Mouse (Mus musculus) lung, embryonic 16.5 days (tissue): ENCODE data around the gene Safb2. TPM values are rescaled to one million over a fixed set of nuclear protein-coding genes. Genes with fewer than 3 reads are reported as not detected.
A peak's percentile ranks its signal among the peaks of the same experiment; 100 is the strongest.

Experiments used
- ATAC-seq: fragments of 200-750 bp; cut with Nextera tagmentation; 2 replicates; pipeline ENCODE4 v1.8.0; 2017; ENCODE audit warnings: low read depth, mild to moderate bottlenecking, moderate library complexity
- H3K27ac ChIP-seq: fragments of 300-500 bp; sonication (generic); 2 replicates; pipeline ENCODE4 v1.5.1; 2014; ENCODE audit warnings: mild to moderate bottlenecking, control low read depth, low read length
- H3K27me3 ChIP-seq: fragments of 300-500 bp; sonication (generic); 2 replicates; pipeline ENCODE4 v1.6.1; 2014; ENCODE audit warnings: low read depth, low read length, mixed read lengths; ENCODE audit not compliant: control insufficient read depth, insufficient read depth
- H3K36me3 ChIP-seq: fragments of 300-500 bp; sonication (generic); 2 replicates; pipeline ENCODE4 v1.6.1; 2014; ENCODE audit warnings: low read length; ENCODE audit not compliant: control insufficient read depth, insufficient read depth
- H3K4me1 ChIP-seq: fragments of 300-500 bp; sonication (generic); replicated peaks from 2 replicates; pipeline ENCODE4 v1.6.1; 2014; ENCODE audit warnings: low read length, mixed read lengths; ENCODE audit not compliant: control insufficient read depth, insufficient read depth
- H3K4me2 ChIP-seq: fragments of 300-500 bp; sonication (generic); 2 replicates; pipeline ENCODE4 v1.6.1; 2014; ENCODE audit warnings: low read depth, low read length, control low read depth
- H3K4me3 ChIP-seq: fragments of 300-500 bp; sonication (generic); 2 replicates; pipeline ENCODE4 v1.5.1; 2014; ENCODE audit warnings: mild to moderate bottlenecking, low read length, control low read depth
- H3K9ac ChIP-seq: fragments of 300-500 bp; sonication (generic); 2 replicates; pipeline ENCODE4 v1.6.1; 2014; ENCODE audit warnings: low read length, control low read depth
- H3K9me3 ChIP-seq: fragments of 300-500 bp; sonication (generic); 2 replicates; pipeline ENCODE4 v1.6.1; 2016; ENCODE audit warnings: low read length; ENCODE audit not compliant: control insufficient read depth
- WGBS: fragments of 180-500 bp; shearing (Covaris S2); extraction: QIAGEN DNeasy Blood & Tissue Kit; methylation state at CpG from one replicate; pipeline ENCODE4 v1.1.7; 2014; 5-methylcytosine and 5-hydroxymethylcytosine counted together
- polyA plus RNA-seq: library from polyadenylated mRNA; unstranded; fragments of >200 nt; fragmentation: Nextera tagmentation; extraction: Ambion mirVana; gene quantifications from 2 replicates; pipeline ENCODE4 v1.2.1, GENCODE M21; 2015

Safb2 gene
- polyA plus RNA-seq, 1 experiment from 2014 or later: 74.8 TPM

DNA sequence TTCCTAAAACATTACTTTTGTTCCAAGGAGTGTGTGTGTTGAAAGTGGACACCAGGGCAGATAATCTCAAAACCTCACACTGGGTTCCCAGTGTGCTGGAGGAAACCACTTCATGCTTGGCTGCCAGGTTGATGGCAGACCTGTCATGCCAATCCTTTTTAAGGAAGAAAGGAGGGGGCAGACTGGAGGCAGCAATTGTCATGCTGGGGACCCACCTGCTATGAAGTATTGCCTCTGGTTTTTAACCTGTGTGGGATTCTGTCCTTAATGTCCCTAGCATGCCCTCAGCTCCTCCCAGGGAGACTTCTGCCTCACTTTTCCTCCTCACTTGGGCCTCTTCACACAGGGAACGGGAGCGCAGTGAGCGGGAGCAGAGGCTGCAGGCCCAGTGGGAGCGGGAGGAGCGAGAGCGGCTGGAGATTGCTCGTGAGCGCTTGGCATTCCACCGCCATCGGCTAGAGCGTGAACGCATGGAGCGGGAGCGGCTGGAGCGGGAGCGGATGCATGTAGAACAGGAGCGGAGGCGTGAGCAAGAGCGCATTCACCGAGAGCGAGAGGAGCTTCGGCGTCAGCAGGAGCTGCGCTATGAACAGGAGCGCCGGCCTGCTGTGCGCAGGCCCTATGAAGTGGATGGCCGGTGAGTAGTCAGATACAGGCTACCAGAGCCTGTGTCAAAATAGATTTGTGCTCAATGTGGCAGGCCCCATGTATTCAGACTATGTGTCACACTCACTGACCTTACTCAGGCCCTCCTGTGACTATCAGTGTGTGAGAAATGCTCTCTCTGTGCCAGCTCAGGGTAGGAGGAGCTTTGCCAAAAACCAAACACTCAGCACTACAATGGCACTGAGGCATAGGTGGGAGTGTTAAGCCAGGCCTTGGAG, 19.0 kb upstream of the Safb2 start:
- H3K27ac ChIP-seq: no peak overlapping the region
- H3K4me1 ChIP-seq: peaks cover 5% of the 10 kb centered on the region
- no peak overlapping the region for H3K9ac ChIP-seq
- WGBS: 92% methylated on average over 28 of the region's 28 CpGs
- H3K27me3 ChIP-seq: no peaks in the 10 kb centered on the region
- H3K4me3 ChIP-seq: no peak overlapping the region
- no peak for ATAC-seq
- H3K9me3 ChIP-seq: no peaks in the 10 kb centered on the region
- peaks cover 77% of the 10 kb centered on the region for H3K36me3 ChIP-seq
- no peak overlapping the region for H3K4me2 ChIP-seq

DNA sequence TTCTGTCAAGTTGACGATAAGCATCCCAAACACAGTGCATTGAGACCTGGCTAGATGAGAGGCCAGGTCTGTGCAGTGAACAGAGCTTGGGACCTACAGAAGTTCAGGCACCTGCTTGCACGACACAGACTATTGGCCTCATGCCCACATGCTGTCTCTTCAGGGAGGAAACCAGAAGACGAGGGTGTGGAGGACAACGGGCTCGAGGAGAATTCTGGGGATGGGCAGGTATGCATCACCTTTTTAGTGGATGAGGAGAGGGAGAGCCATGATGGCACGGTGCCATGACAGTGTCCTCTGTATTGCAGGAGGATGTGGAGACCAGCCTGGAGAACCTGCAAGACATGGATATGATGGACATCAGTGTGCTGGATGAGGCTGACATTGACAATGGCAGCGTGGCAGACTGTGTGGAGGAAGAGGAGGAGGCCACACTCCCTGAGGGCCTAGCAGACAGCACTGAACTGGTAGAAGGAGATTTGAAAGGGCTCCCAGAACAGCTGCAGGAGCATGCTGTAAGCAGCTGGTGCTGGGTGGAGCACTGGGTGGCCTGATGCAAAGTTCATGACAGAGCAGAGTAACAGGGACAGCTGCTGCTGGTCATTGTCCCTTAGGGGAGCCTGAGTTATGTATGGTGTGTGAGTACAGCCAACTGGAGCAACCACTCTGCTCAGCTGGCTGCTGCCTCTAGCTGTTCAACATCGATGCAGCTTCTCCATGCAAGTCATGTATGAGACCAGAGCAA, 9.3 kb upstream of the Safb2 start:
- Histone ChIP-seq H3K9me3 (no peaks in the 10 kb centered on the region), H3K27me3 (no peaks in the 10 kb centered on the region), H3K4me1 (no peaks in the 10 kb centered on the region), H3K9ac (0 out of 2 replicates have a peak overlapping the region, but pooled peaks have one; percentile 7), H3K27ac (no peak overlapping the region), H3K4me2 (no peak overlapping the region), H3K4me3 (no peak overlapping the region), H3K36me3 (peaks cover 72% of the 10 kb centered on the region)
- 0 out of 2 replicates have a peak, but pooled peaks have one; percentile 24 for ATAC-seq
- 82% methylated on average over 8 of the region's 8 CpGs for WGBS

DNA sequence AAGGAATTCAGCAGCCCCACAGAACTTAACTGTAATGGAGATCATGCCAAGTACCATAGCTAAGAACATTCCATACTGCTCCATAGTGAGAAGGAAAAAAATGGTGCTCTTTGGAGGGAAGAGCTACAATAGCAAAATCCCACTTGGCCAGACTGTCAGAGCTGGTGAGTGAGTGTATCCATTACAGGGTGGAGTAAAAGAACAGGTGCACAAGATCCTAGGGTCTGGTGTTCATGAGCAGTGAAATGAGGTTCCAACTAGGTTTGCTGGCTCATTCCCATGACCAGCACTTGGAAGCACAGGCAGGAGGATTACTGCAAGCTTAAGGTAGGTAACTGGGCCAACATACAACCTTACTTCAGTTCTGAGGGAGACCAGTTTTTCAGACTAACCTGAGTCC, 8.2 kb upstream of the Safb2 start:
- no peak for ATAC-seq
- no peaks in the 10 kb centered on the region for H3K9me3 ChIP-seq
- H3K27ac ChIP-seq: no peak overlapping the region
- H3K27me3 ChIP-seq: no peaks in the 10 kb centered on the region
- H3K9ac ChIP-seq: no peak overlapping the region
- H3K4me1 ChIP-seq: no peaks in the 10 kb centered on the region
- H3K4me2 ChIP-seq: no peak overlapping the region
- H3K36me3 ChIP-seq: peaks cover 74% of the 10 kb centered on the region
- no peak overlapping the region for H3K4me3 ChIP-seq

- Histone ChIP-seq H3K4me2 (no peak overlapping the region), H3K9me3 (no peaks in the 10 kb centered on the region), H3K4me1 (peaks cover 13% of the 10 kb centered on the region), H3K27me3 (no peaks in the 10 kb centered on the region), H3K4me3 (no peak overlapping the region), H3K36me3 (peaks cover 40% of the 10 kb centered on the region), H3K9ac (no peak overlapping the region), H3K27ac (no peak overlapping the region)
- WGBS: 93% methylated on average over 4 of the region's 4 CpGs
- no peak for ATAC-seq
Observed at GRCm38 (mm10) chr17:56588921-56589320, 4.5 kb upstream of the Safb2 start.

GRCm38 (mm10) chr17:56587773-56588172, 3.4 kb upstream of the Safb2 start:
- no peak overlapping the region for H3K4me2 ChIP-seq
- H3K4me3 ChIP-seq: no peak overlapping the region
- no peaks in the 10 kb centered on the region for H3K9me3 ChIP-seq
- H3K9ac ChIP-seq: no peak overlapping the region
- ATAC-seq: no peak
- no peaks in the 10 kb centered on the region for H3K27me3 ChIP-seq
- H3K4me1 ChIP-seq: peaks cover 20% of the 10 kb centered on the region
- H3K27ac ChIP-seq: no peak overlapping the region
- WGBS: 65% methylated on average over 1 of the region's 1 CpGs
- H3K36me3 ChIP-seq: peaks cover 31% of the 10 kb centered on the region

GRCm38 (mm10) chr17:56585171-56585821, 911 bp upstream of the Safb2 start:
- Histone ChIP-seq H3K27me3 (no peaks in the 10 kb centered on the region), H3K27ac (peak overlapping the region; percentile 94), H3K9me3 (no peaks in the 10 kb centered on the region), H3K4me2 (peak overlapping the region; percentile 85), H3K36me3 (peaks cover 38% of the 10 kb centered on the region), H3K4me3 (peak overlapping the region; percentile 97), H3K9ac (peak overlapping the region; percentile 96), H3K4me1 (peaks cover 30% of the 10 kb centered on the region)
- ATAC-seq: peak; percentile 12
- WGBS: under 1% methylated on average over 60 of the region's 61 CpGs

- WGBS: 1% methylated on average over 33 of the region's 33 CpGs
- no peaks in the 10 kb centered on the region for H3K9me3 ChIP-seq
- peaks cover 30% of the 10 kb centered on the region for H3K4me1 ChIP-seq
- peak overlapping the region; percentile 71 for H3K4me2 ChIP-seq
- peak overlapping the region; percentile 98 for H3K4me3 ChIP-seq
- peaks cover 37% of the 10 kb centered on the region for H3K36me3 ChIP-seq
- H3K9ac ChIP-seq: peak overlapping the region; percentile 96
- ATAC-seq: no peak
- H3K27ac ChIP-seq: peak overlapping the region; percentile 97
- H3K27me3 ChIP-seq: no peaks in the 10 kb centered on the region
Observed at GRCm38 (mm10) chr17:56583611-56584256, 651 bp downstream of the Safb2 start.

DNA sequence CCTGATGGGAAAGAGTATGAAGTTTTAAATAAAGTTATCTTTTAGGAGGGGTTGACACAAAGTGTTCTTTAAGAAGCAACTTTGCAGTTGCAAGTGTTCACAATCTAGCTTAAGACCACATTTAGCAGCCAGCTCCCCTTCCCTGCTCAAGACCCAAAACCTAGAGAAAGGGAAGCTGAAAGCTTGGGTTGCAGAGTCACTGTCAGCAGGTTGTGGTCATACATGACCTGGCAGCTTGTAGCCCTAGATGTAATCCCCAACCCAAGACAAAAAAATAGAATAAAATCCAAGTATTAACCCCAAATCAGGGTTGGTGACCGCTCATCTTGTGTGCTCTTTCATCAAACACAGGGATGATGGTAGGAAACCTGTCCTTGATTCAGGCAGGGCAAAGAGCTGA, 1.3 kb downstream of the Safb2 start:
- 70% methylated on average over 1 of the region's 1 CpGs for WGBS

More for the DNA sequence above, 1.3 kb downstream of the Safb2 start:
- Histone ChIP-seq H3K36me3 (peaks cover 38% of the 10 kb centered on the region), H3K4me3 (peak overlapping the region; percentile 98), H3K9ac (peak overlapping the region; percentile 96), H3K27me3 (no peaks in the 10 kb centered on the region), H3K9me3 (no peaks in the 10 kb centered on the region), H3K27ac (no peak overlapping the region), H3K4me1 (peaks cover 30% of the 10 kb centered on the region), H3K4me2 (peak overlapping the region; percentile 71)
- no peak for ATAC-seq
